Mouse (Mus musculus): ENCODE results near the gene Zfp593. TPM values are rescaled to one million over a fixed set of nuclear protein-coding genes. Genes with fewer than 3 reads are reported as not detected.

The Zfp593 gene
- total RNA-seq, 2 experiments from 2014 or later, result 11.6 to 12.9 TPM

GRCm38 (mm10) chr4:134202904-134203303, 42.5 kb downstream of the Zfp593 start, which contains the start of gene Gm7534:
Gm7534 (minus strand) TSS chr4:134203004.
- no peak for TF ChIP-seq CTCF (IDR thresholded peaks at IDR 0.05)
- Histone ChIP-seq H3K4me3 (no peak within 1 kb of the TSS), H3K27ac (no peak within 1 kb of the TSS)
- intact Hi-C loops (cut with DNase I), result no loop called here
- no peak for DNase-seq (ENCODE audit: extremely low spot score in 1 of 2, low spot score in 2 of 2)

DNA sequence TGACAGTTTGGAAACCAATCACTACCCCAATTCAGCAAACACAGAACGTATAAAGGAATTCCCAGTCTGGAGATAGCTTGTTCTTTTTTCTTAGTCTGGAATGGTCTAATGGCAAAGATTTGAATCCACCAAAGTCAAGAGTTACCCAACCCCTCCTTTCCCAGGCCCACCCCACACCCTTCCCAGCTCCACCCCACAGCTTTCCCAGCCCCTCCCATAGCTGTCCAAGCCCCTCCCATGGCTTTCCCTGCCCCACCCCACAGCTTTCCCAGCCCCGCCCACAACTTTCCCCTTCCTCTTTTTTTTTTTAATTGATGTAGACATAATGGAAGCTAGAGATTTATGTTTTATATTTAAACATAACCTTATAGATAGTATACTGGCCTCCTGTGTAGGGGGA, 46.0 kb downstream of the Zfp593 start:
- DNase-seq (ENCODE audit: extremely low spot score in 1 of 2, low spot score in 2 of 2), result no peak
- no peak for TF ChIP-seq CTCF (IDR thresholded peaks at IDR 0.05)
- Histone ChIP-seq H3K27ac (no peak overlapping the region), H3K4me3 (no peak overlapping the region)
- intact Hi-C loops (cut with DNase I), result no loop called here

Other genes with a start within 250 kb of the Zfp593 start
- gene Dhdds, start 244.7 kb downstream of the Zfp593 start, total RNA-seq (2021), result 10 to 100 TPM; 61.4 to 62.2 TPM
- gene Lin28a, start 226.8 kb downstream of the Zfp593 start, total RNA-seq (2021), result not detected
- gene Zfp683, start 191.8 kb downstream of the Zfp593 start, total RNA-seq (2021), result not detected
- 1 to 10 TPM; 2.3 to 2.4 TPM for gene Crybg2, start 184.8 kb downstream of the Zfp593 start, total RNA-seq (2021)
- gene Cd52, start 150.5 kb downstream of the Zfp593 start, total RNA-seq (2021), result 1 to 10 TPM; 2.6 to 3.3 TPM
- 10 to 100 TPM; 39.7 to 47.1 TPM for gene Ubxn11, start 143.0 kb downstream of the Zfp593 start, total RNA-seq (2021)
- gene Sh3bgrl3, start 116.8 kb downstream of the Zfp593 start, total RNA-seq (2021), result 100 to 1,000 TPM; 185 to 191 TPM
- gene Cep85, start 58.5 kb downstream of the Zfp593 start, total RNA-seq (2021), result 10 to 100 TPM; 14.9 to 16.5 TPM
- gene Gm7534, start 42.6 kb downstream of the Zfp593 start, total RNA-seq (2021), result not detected
- not detected for gene Catsper4, start 18.2 kb downstream of the Zfp593 start, total RNA-seq (2021)
- gene Cnksr1, start 7.2 kb downstream of the Zfp593 start, total RNA-seq (2021), result under 1 TPM; 0.32 to 0.58 TPM
- gene E130218I03Rik, start 1.9 kb downstream of the Zfp593 start, total RNA-seq (2021), result not detected
- gene Gm30191, start 1.3 kb upstream of the Zfp593 start, total RNA-seq (2021), result not detected
- 1 to 10 TPM; 3.0 to 3.6 TPM for gene Grrp1, start 8.5 kb upstream of the Zfp593 start, total RNA-seq (2021)
- 10 to 100 TPM; 17.5 to 20.4 TPM for gene Pdik1l, start 42.3 kb upstream of the Zfp593 start, total RNA-seq (2021)
- gene Trim63, start 69.5 kb upstream of the Zfp593 start, total RNA-seq (2021), result under 1 TPM; 0.21 to 0.25 TPM
- gene Slc30a2, start 97.6 kb upstream of the Zfp593 start, total RNA-seq (2021), result not detected
- 10 to 100 TPM; 46.7 to 48.9 TPM for gene Extl1, start 138.3 kb upstream of the Zfp593 start, total RNA-seq (2021)
- 1 to 10 TPM; 6.5 to 6.9 TPM for gene Pafah2, start 150.7 kb upstream of the Zfp593 start, total RNA-seq (2021)
- 1,000 to 10,000 TPM in 1 of 2 experiments, 100 to 1,000 TPM in 1; 990 to 1,034 TPM for gene Stmn1, start 222.7 kb upstream of the Zfp593 start, total RNA-seq (2021)